In the genomic region with DNA sequence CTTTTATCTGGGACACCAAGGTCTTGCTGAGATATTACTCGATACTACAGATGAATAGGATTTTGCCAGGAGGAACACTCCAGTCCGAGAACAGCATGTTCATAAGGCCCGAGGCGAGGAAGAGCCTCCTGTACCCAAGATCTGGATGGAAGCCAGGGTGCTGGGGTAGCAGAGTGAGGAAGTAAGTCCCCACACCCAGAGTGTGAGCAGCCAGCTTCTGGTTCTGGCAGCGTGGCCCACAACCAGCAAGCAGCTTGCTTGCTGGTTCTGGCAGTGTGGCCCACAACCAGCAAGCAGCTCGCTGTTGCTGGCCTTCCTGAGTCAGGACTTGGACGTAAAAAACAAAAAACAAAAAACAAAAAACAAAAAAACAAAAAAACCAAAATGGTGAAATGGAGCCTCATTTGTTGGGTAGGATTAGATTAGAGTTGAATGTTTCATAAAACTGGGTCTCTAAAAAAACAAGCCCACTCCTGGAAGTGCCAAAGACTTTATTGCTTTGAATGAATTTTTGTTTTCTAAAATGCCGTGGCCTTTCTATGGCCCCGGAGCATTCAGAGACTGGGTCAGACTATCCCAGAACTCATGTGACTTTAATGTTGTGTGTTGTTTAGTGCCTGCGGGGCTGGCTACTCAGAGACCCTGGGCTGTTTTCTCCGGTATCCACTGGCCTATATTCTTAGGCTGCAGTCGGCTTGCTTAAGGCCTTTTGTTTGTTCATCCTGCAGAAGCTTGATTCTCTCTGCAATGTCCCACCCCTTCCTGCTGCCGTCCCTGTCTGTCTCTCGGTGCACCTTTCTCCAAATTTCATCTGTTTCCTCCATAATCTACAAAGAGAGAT, we compare ENCODE assay signal across 9 mouse cellular contexts. TPM values are rescaled to one million over a fixed set of nuclear protein-coding genes. Genes with fewer than 3 reads are reported as not detected.
A peak's percentile ranks its signal among the peaks of the same experiment; 100 is the strongest.
DNase-seq lines count a peak whose midpoint lies in the region; ATAC-seq and TF ChIP-seq lines count a peak whose summit lies in the region.
"Had no signal": no experiment of that assay in that cellular context is flagged by ENCODE, and none has a peak within 500 bp of the region (broad histone marks: within the 10 kb centered on the region; RNA-seq: fewer than 3 reads in every experiment).

No protein-coding gene starts in this region.

- no peaks in the 10 kb centered on the region for H3K9me3 ChIP-seq in hindbrain, postnatal 0 days (ENCODE audit: low read length)
- H3K9me3 ChIP-seq in limb, embryonic 15.5 days = no peaks in the 10 kb centered on the region
- H3K9me3 ChIP-seq in midbrain, postnatal 0 days (ENCODE audit: low read length) = no peaks in the 10 kb centered on the region
- H3K9me3 ChIP-seq: G1E had no signal

- H3K4me1 ChIP-seq in liver, adult 2 months (ENCODE audit: control insufficient read depth, insufficient read depth, low read length) = peaks cover 27% of the 10 kb centered on the region
- peaks cover 32% of the 10 kb centered on the region for H3K4me1 ChIP-seq in hindbrain, postnatal 0 days (ENCODE audit: insufficient read depth, low read length)
- H3K4me1 ChIP-seq in limb, embryonic 15.5 days = peaks cover 33% of the 10 kb centered on the region
- H3K4me1 ChIP-seq in midbrain, postnatal 0 days (ENCODE audit: insufficient read depth, low read length) = peaks cover 26% of the 10 kb centered on the region

- intact Hi-C loops in gastrocnemius, postnatal 14 days (cut with DNase I; ENCODE audit: low total_unique reads) = no loop called here

- no peak for TF ChIP-seq CTCF in liver, adult 2 months (IDR thresholded peaks at IDR 0.05; ENCODE audit: low read depth, low read length)
- TF ChIP-seq CTCF in hindbrain, postnatal 0 days (IDR thresholded peaks at IDR 0.05; ENCODE audit: low read depth) = no peak
- no peak for TF ChIP-seq CTCF in midbrain, postnatal 0 days (IDR thresholded peaks at IDR 0.05)

- no peak overlapping the region for H3K4me3 ChIP-seq in liver, adult 2 months (ENCODE audit: insufficient read depth, low read depth, low read length)
- H3K4me3 ChIP-seq in hindbrain, postnatal 0 days (ENCODE audit: low read length) = no peak overlapping the region
- H3K4me3 ChIP-seq in limb, embryonic 15.5 days = no peak overlapping the region
- H3K4me3 ChIP-seq in midbrain, postnatal 0 days (ENCODE audit: low read depth, low read length) = no peak overlapping the region

- peak; percentile 39; the same call in 1 of the 2 replicates for ATAC-seq in hindbrain, postnatal 0 days
- ATAC-seq in limb, embryonic 15.5 days (ENCODE audit: insufficient number of reproducible peaks, low FRiP score, low TSS enrichment, low read depth) = no peak
- peak; percentile 53; the same call in 1 of the 2 replicates for ATAC-seq in midbrain, postnatal 0 days (ENCODE audit: low FRiP score)

- TF ChIP-seq POLR2A in liver, adult 2 months (IDR thresholded peaks at IDR 0.05; ENCODE audit: extremely low read depth, insufficient read depth, low read length) = no peak

- DNase-seq in liver, adult 2 months (ENCODE audit: extremely low read depth, low read depth, low spot score) = no peak
- no peak for DNase-seq in liver
- peak; percentile 50 to 57 for DNase-seq in cerebellum, postnatal 36 days
- peak; percentile 63 for DNase-seq in gastrocnemius, postnatal 14 days
- peak; percentile 59 for DNase-seq in hindbrain, postnatal 0 days (ENCODE audit: low spot score)
- DNase-seq in midbrain, postnatal 0 days (ENCODE audit: low spot score) = peak; percentile 27
- DNase-seq in thymus, postnatal 4 days = no peak

- H3K9ac ChIP-seq in liver, adult 2 months (ENCODE audit: low read depth, low read length) = no peak overlapping the region
- peak overlapping the region; percentile 22; the same call in 1 of the 2 replicates for H3K9ac ChIP-seq in hindbrain, postnatal 0 days (replicated peaks; ENCODE audit: low read length)
- no peak overlapping the region for H3K9ac ChIP-seq in limb, embryonic 15.5 days
- no peak overlapping the region for H3K9ac ChIP-seq in midbrain, postnatal 0 days (replicated peaks; ENCODE audit: low read length, poor library complexity, severe bottlenecking)

- 39% methylated on average over 14 of the region's 14 CpGs for WGBS in liver, adult 2 months
- WGBS in hindbrain, postnatal 0 days = 20% methylated on average over 14 of the region's 14 CpGs
- 37% methylated on average over 14 of the region's 14 CpGs for WGBS in limb, embryonic 15.5 days
- 25% methylated on average over 14 of the region's 14 CpGs for WGBS in midbrain, postnatal 0 days

- H3K27ac ChIP-seq in liver, adult 2 months (replicated peaks; ENCODE audit: insufficient read depth, low read depth, low read length) = peak overlapping the region; percentile 37
- peak overlapping the region; percentile 78 for H3K27ac ChIP-seq in hindbrain, postnatal 0 days
- H3K27ac ChIP-seq in limb, embryonic 15.5 days = peak overlapping the region; percentile 55; the same call in 1 of the 2 replicates
- peak overlapping the region; percentile 69 for H3K27ac ChIP-seq in midbrain, postnatal 0 days (ENCODE audit: low read depth, low read length)

- peaks cover 14% of the 10 kb centered on the region; the same call in 1 of the 2 replicates for H3K79me2 ChIP-seq in liver, adult 2 months (ENCODE audit: control insufficient read depth, insufficient read depth, low read length)

- H3K36me3 ChIP-seq in liver, adult 2 months (ENCODE audit: control insufficient read depth, insufficient read depth, low read length) = no peaks in the 10 kb centered on the region
- no peaks in the 10 kb centered on the region for H3K36me3 ChIP-seq in hindbrain, postnatal 0 days (ENCODE audit: insufficient read depth, low read length)
- no peaks in the 10 kb centered on the region for H3K36me3 ChIP-seq in limb, embryonic 15.5 days
- no peaks in the 10 kb centered on the region for H3K36me3 ChIP-seq in midbrain, postnatal 0 days (ENCODE audit: insufficient read depth, low read length)
- H3K36me3 ChIP-seq: G1E had no signal

- H3K27me3 ChIP-seq in liver, adult 2 months (ENCODE audit: control insufficient read depth, insufficient read depth, low read length) = no peaks in the 10 kb centered on the region
- H3K27me3 ChIP-seq in hindbrain, postnatal 0 days (ENCODE audit: insufficient read depth, low read length) = no peaks in the 10 kb centered on the region
- no peaks in the 10 kb centered on the region for H3K27me3 ChIP-seq in limb, embryonic 15.5 days
- no peaks in the 10 kb centered on the region for H3K27me3 ChIP-seq in midbrain, postnatal 0 days (ENCODE audit: insufficient read depth, low read length)

- peak overlapping the region; percentile 43 for H3K4me2 ChIP-seq in hindbrain, postnatal 0 days (ENCODE audit: low read depth, low read length)
- peak overlapping the region; percentile 7; the same call in 1 of the 2 replicates for H3K4me2 ChIP-seq in limb, embryonic 15.5 days
- peak overlapping the region; percentile 37 for H3K4me2 ChIP-seq in midbrain, postnatal 0 days (ENCODE audit: low read depth, low read length, poor library complexity, severe bottlenecking)

RNA-seq across cellular contexts. Expression of a gene that starts 11.7 kb away (rescaled TPM):
- 6.5 and 10.5 TPM in 2 replicates for total RNA-seq in liver, adult 2 months (2014; rRNA removed)
- polyA plus RNA-seq in liver, adult 2 months (2012; rRNA removed) = 5.1 and 8.3 TPM in 2 replicates
- 10 to 100 TPM; 44.5 to 44.6 TPM for total RNA-seq in gastrocnemius, postnatal 14 days (2021)
- total RNA-seq in hindbrain, postnatal 0 days (2014; rRNA removed) = 65.0 and 73.9 TPM in 2 replicates
- polyA plus RNA-seq in hindbrain, postnatal 0 days (2015; fragmentation: Nextera tagmentation; extraction: Ambion mirVana) = 11.7 and 13.3 TPM in 2 replicates
- 10.2 and 12.8 TPM in 2 replicates for polyA plus RNA-seq in limb, embryonic 15.5 days (2015; fragmentation: Nextera tagmentation; extraction: Ambion mirVana)
- 68.4 and 80.3 TPM in 2 replicates for total RNA-seq in midbrain, postnatal 0 days (2014; rRNA removed)
- 11.2 and 12.7 TPM in 2 replicates for polyA plus RNA-seq in midbrain, postnatal 0 days (2015; fragmentation: Nextera tagmentation; extraction: Ambion mirVana)

RNA-seq across cellular contexts. Expression of a gene that starts 38.9 kb away (rescaled TPM):
- total RNA-seq in liver, adult 2 months (2014; rRNA removed) = 85.9 and 86.7 TPM in 2 replicates
- 40.5 and 46.4 TPM in 2 replicates for polyA plus RNA-seq in liver, adult 2 months (2012; rRNA removed)
- 10 to 100 TPM; 64.2 to 66.3 TPM for total RNA-seq in gastrocnemius, postnatal 14 days (2021)
- 81.8 and 93.6 TPM in 2 replicates for total RNA-seq in hindbrain, postnatal 0 days (2014; rRNA removed)
- polyA plus RNA-seq in hindbrain, postnatal 0 days (2015; fragmentation: Nextera tagmentation; extraction: Ambion mirVana) = 232 and 238 TPM in 2 replicates
- polyA plus RNA-seq in limb, embryonic 15.5 days (2015; fragmentation: Nextera tagmentation; extraction: Ambion mirVana) = 254 and 257 TPM in 2 replicates
- 93.3 and 102 TPM in 2 replicates for total RNA-seq in midbrain, postnatal 0 days (2014; rRNA removed)
- polyA plus RNA-seq in midbrain, postnatal 0 days (2015; fragmentation: Nextera tagmentation; extraction: Ambion mirVana) = 221 and 224 TPM in 2 replicates

Comparison
In these comparisons a context has a peak if more than half of its experiments do, and no peak if none do; other contexts are left out.
1. DNase-seq: peak in cerebellum, postnatal 36 days (2 of 2), gastrocnemius, postnatal 14 days (single experiment), hindbrain, postnatal 0 days (single experiment) and midbrain, postnatal 0 days (single experiment); none in liver, adult 2 months (single experiment), liver (single experiment) and thymus, postnatal 4 days (single experiment).
2. Peak in every context shown above with its lines, with median percentiles within 50 percentile points of each other: H3K27ac ChIP-seq and H3K4me2 ChIP-seq.